Mouse (Mus musculus) ES-Bruce4 (cell line): ENCODE data around the gene Kcnd1.

Source experiments
- CTCF ChIP-seq: IDR thresholded peaks from one replicate; pipeline ENCODE4 v1.8.1; 2011; ENCODE audit warnings: low read depth, low read length
- POLR2A ChIP-seq: IDR thresholded peaks from one replicate; pipeline ENCODE4 v1.8.1; 2011; ENCODE audit warnings: low read length; ENCODE audit not compliant: insufficient read depth

DNA sequence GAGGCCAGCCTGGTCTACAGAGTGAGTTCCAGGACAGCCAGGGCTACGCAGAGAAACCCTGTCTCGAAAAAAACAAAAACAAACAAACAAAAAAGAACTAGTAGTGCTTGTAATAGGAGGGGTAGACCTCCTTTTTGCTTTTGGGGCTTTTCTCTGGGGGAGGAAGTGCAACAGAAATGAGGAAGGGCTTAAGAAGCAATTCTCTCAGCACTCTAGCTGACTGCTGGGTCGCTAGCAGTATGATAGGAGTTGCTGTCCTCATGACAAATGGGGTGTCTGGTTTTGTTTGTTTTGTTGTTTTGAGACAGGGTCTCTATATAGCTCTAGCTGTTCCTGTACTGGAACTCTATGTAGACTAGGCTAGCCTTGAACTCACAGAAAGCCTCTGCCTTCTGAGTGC, 42.5 kb downstream of the Kcnd1 start:
- no peak for TF ChIP-seq CTCF
- TF ChIP-seq POLR2A: no peak
